Mouse (Mus musculus): Measurements from ENCODE around the gene Coro1c. TPM values are rescaled to one million over a fixed set of nuclear protein-coding genes. Genes with fewer than 3 reads are reported as not detected.

The Coro1c gene
- polyA plus RNA-seq, 1 experiment, result 194 TPM

DNA sequence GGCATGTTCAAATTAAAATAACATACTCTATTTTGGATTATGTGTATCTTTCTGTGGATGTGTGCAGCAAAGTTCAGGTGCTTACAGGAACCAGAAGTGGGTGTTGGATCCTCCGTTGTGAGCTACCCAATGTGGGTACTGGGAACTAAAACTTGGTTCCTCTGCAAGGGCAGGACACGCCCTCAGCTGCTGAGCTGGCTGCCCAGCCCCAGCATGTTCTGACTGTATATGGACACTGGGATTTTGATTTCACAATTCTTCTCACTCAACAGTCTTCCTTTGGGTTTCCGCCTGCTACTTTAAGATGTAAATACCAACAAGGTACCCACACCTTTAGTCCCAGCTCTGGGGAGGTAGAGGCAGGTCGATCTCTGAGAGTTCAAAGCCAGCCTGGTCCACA lies 68.1 kb downstream of the Coro1c start:
- H3K4me3 ChIP-seq (ENCODE audit: insufficient read depth, low read length), result no peak overlapping the region
- peak overlapping the region; percentile 39; the same call in 1 of the 2 replicates for H3K27ac ChIP-seq (ENCODE audit: insufficient read depth, low read depth, low read length)
- TF ChIP-seq CTCF (IDR thresholded peaks at IDR 0.05; ENCODE audit: low read depth, low read length), result no peak
- no peak for TF ChIP-seq POLR2A (IDR thresholded peaks at IDR 0.05; ENCODE audit: borderline replicate concordance, low read depth, low read length)
- peaks cover 37% of the 10 kb centered on the region for H3K4me1 ChIP-seq (ENCODE audit: control insufficient read depth, insufficient read depth, low read length)

DNA sequence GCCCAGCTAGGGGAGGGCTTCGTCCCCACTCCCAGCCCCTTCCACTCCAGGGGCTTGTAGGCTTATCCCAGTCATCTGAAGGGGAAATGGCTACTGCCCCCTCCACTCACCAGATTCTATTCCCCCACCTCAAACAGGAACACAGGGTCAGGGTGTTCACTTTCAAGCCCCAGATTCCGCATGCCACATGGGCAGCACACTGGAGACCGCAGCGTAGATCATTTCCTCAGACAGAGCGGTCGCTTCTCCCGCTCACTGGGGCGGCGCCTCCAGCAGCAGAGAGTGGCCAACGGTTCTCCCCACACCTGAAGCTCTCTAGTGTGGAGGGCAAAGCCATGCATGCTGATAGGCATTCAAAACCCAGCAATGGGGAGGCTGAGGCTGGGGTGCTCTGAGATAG lies 71.6 kb downstream of the Coro1c start:
- no peak overlapping the region for H3K4me3 ChIP-seq (ENCODE audit: insufficient read depth, low read length)
- peaks cover 29% of the 10 kb centered on the region for H3K4me1 ChIP-seq (ENCODE audit: control insufficient read depth, insufficient read depth, low read length)
- no peak overlapping the region for H3K27ac ChIP-seq (ENCODE audit: insufficient read depth, low read depth, low read length)
- TF ChIP-seq POLR2A (IDR thresholded peaks at IDR 0.05; ENCODE audit: borderline replicate concordance, low read depth, low read length) (no peak), CTCF (IDR thresholded peaks at IDR 0.05; ENCODE audit: low read depth, low read length) (no peak)

DNA sequence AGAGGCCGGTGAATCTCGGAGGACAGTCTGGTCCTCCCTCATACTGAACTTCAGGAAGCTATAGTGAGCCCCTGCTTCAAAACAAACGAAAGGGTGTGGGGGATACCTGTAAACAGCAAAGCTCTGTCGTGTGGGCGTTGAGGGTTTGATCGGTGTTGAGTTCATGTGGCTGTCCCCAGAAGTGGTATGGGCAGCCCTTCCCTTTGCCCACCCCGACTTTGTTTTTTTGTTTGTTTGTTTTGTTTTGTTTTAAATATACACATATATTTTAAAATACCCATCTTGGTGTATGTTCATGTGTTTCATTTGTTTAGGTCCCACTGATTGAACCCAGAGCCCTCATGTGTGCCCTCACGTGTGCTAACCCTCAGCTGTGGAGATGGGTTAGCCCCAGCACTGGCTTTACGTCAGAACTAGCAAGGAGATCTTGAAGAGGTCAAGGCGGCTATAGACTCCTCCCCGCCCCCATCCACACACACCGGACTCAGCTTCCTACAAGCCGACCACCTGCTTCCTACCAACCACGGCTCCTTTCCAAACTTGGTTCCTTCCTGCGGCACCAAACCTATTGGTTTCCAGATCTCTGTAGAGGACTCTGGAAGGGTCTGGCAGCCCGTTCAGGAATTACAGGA lies 75.1 kb downstream of the Coro1c start:
- no peak for TF ChIP-seq CTCF (IDR thresholded peaks at IDR 0.05; ENCODE audit: low read depth, low read length)
- TF ChIP-seq POLR2A (IDR thresholded peaks at IDR 0.05; ENCODE audit: borderline replicate concordance, low read depth, low read length), result no peak
- Histone ChIP-seq H3K27ac (ENCODE audit: insufficient read depth, low read depth, low read length) (no peak overlapping the region), H3K4me1 (ENCODE audit: control insufficient read depth, insufficient read depth, low read length) (peaks cover 21% of the 10 kb centered on the region), H3K4me3 (ENCODE audit: insufficient read depth, low read length) (no peak overlapping the region)

DNA sequence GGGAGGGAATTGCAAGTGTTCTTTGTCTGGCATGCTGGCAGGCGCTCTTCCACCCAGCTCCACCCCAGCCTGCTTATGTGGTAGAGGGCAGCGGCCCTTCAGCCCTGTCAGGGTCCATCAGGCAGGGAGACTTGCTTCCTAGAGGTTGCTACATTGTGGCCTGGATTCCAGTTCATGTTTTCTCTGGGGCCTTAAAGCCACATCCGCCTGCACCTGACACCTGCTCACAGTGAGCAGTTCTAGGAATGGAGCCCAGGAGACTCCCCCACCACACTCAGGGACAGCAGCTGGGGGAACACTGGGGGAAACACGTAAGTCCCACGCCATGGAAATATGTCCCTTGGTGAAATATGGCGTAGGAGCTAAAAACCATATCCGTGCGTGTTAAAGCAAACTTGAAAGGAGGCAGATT lies 76.1 kb downstream of the Coro1c start, which contains the start of gene Selplg:
TSS of gene Selplg (minus strand) at position 155 of the 412 bp plus-strand sequence.
- Histone ChIP-seq H3K4me3 (ENCODE audit: insufficient read depth, low read length) (no peak within 1 kb of the TSS), H3K4me1 (ENCODE audit: control insufficient read depth, insufficient read depth, low read length) (peaks cover 30% of the 10 kb centered on the region)

DNA sequence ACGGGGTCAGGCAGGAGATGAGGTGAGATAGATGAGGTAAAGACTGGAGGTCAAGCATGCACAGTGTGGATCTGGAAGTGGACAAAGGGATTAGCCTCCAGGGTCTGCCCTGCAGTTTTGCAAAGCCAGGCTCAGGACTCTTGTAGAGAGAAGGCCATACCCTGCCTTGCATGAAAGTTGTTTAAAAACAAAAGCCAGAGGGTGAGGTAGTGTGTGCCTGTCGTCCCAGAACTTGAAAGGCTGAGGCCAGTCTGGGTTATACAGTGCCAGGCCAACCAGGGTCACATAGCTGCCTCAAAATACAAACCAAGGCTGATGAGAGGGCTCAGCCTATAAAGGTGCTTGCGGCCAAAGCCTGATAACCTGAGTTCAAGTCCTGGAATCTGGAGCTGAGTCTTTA lies 76.8 kb downstream of the Coro1c start:
- no peak overlapping the region for H3K27ac ChIP-seq (ENCODE audit: insufficient read depth, low read depth, low read length)
- no peak for TF ChIP-seq POLR2A (IDR thresholded peaks at IDR 0.05; ENCODE audit: borderline replicate concordance, low read depth, low read length)
- TF ChIP-seq CTCF (IDR thresholded peaks at IDR 0.05; ENCODE audit: low read depth, low read length), result no peak
- H3K4me1 ChIP-seq (ENCODE audit: control insufficient read depth, insufficient read depth, low read length), result peaks cover 36% of the 10 kb centered on the region
- no peak overlapping the region for H3K4me3 ChIP-seq (ENCODE audit: insufficient read depth, low read length)

More for the DNA sequence above, 76.1 kb downstream of the Coro1c start, which contains the start of gene Selplg:
- H3K27ac ChIP-seq (ENCODE audit: insufficient read depth, low read depth, low read length), result no peak within 1 kb of the TSS
- no peak for TF ChIP-seq POLR2A (IDR thresholded peaks at IDR 0.05; ENCODE audit: borderline replicate concordance, low read depth, low read length)
- no peak for TF ChIP-seq CTCF (IDR thresholded peaks at IDR 0.05; ENCODE audit: low read depth, low read length)

DNA sequence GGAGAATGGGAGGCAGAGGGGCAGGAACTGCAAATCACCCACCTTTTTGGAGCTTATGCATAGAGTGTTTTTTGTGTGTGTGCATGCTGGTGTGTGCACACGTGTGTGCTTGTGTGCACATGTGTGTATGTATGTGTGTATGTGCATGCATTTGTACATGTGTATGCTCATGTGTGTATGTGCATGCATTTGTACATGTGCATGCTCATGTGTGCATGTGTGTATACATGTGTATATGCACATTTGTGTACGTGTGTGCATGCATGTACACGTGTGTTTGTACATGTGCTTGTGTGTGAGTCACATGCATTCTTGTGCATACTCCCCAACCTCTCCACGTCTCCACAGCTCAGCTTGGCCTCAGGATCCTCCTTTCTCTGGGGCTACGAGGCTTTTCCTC lies 77.8 kb downstream of the Coro1c start:
- Histone ChIP-seq H3K27ac (ENCODE audit: insufficient read depth, low read depth, low read length) (no peak overlapping the region), H3K4me1 (ENCODE audit: control insufficient read depth, insufficient read depth, low read length) (peaks cover 36% of the 10 kb centered on the region), H3K4me3 (ENCODE audit: insufficient read depth, low read length) (0 out of 2 replicates have a peak overlapping the region, but pooled peaks have one; percentile 61)
- TF ChIP-seq CTCF (IDR thresholded peaks at IDR 0.05; ENCODE audit: low read depth, low read length) (no peak), POLR2A (IDR thresholded peaks at IDR 0.05; ENCODE audit: borderline replicate concordance, low read depth, low read length) (no peak)

DNA sequence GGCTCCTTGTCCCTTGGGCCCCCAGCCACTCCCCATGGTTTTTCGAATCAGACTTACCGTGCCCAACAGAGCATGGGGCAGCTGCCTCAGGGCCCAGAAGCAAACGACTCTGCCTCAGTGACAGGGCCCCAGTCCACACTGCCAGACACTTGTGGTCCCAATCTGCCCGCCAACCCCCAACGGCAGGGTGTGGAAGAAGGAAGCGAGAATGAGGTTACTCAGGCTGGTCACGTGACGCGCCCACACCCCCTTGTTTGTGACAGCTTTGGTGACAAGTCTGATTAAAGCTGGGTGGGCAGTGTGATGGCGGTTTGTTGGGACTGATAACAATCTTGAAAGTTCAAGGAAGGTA lies 78.3 kb downstream of the Coro1c start:
- Histone ChIP-seq H3K4me1 (ENCODE audit: control insufficient read depth, insufficient read depth, low read length) (peaks cover 35% of the 10 kb centered on the region), H3K27ac (ENCODE audit: insufficient read depth, low read depth, low read length) (peak overlapping the region; percentile 46)

DNA sequence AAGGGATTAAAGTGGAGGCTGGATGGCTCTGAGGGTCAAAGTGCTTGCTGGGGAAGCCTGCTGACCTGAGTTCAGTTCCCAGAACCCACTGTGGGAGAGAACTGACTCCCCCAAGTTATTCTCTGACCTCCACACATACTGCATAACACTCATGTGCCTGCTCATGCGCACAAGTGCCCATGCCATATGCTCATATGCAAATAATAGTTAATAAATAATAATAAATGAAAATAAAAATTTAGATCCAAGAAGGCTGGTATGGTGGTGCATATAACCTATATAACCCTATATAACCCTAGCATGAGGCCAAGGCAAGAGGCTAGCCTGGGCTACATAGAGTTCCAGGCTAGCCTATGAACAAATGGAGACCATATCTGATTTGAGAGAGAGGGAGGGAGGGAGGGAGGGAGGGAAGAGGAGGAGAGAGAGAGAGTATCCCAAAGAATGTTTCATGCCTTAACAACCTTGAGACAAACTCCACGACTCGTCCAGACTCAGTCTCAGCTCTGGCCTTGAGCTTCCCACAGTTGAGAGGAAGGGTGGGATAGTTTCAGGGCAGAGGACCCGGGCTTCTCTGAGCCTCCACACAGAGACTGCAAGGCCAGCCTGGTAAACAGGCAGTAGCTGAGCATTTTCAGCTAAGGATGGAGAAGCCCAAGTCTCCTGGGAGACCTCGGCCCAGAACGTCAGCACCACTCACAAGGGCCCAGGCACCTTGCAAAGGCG lies 78.8 kb downstream of the Coro1c start:
- Histone ChIP-seq H3K4me3 (ENCODE audit: insufficient read depth, low read length) (peak overlapping the region; percentile 61), H3K4me1 (ENCODE audit: control insufficient read depth, insufficient read depth, low read length) (peaks cover 31% of the 10 kb centered on the region), H3K27ac (ENCODE audit: insufficient read depth, low read depth, low read length) (peak overlapping the region; percentile 46)
- TF ChIP-seq CTCF (IDR thresholded peaks at IDR 0.05; ENCODE audit: low read depth, low read length) (no peak), POLR2A (IDR thresholded peaks at IDR 0.05; ENCODE audit: borderline replicate concordance, low read depth, low read length) (no peak)

More for the DNA sequence above, 78.3 kb downstream of the Coro1c start:
- peak overlapping the region; percentile 61 for H3K4me3 ChIP-seq (ENCODE audit: insufficient read depth, low read length)
- TF ChIP-seq CTCF (IDR thresholded peaks at IDR 0.05; ENCODE audit: low read depth, low read length), result no peak
- no peak for TF ChIP-seq POLR2A (IDR thresholded peaks at IDR 0.05; ENCODE audit: borderline replicate concordance, low read depth, low read length)

DNA sequence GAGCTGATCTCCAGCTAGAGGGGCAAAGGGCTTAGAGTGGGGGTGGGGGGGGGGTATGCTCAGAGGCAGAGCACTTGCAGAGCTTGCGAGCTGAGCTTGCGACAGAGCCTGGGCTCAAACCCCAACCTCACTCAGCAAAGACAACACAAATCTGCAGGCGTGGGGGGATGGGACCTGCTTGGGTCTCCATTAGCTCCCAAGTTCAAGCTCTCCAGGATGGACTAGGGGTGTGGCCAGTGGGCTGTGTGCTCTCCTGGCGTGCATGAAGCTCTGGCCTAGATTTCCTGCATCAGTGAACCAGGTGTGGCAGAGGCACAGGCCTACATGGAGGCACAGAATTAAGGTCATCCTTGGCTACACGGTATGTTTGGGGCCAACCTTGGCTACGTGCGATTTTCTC lies 80.1 kb downstream of the Coro1c start:
- peaks cover 35% of the 10 kb centered on the region for H3K4me1 ChIP-seq (ENCODE audit: control insufficient read depth, insufficient read depth, low read length)
- H3K4me3 ChIP-seq (ENCODE audit: insufficient read depth, low read length), result peak overlapping the region; percentile 8; the same call in 1 of the 2 replicates
- H3K27ac ChIP-seq (ENCODE audit: insufficient read depth, low read depth, low read length), result 0 out of 2 replicates have a peak overlapping the region, but pooled peaks have one; percentile 1
- TF ChIP-seq CTCF (IDR thresholded peaks at IDR 0.05; ENCODE audit: low read depth, low read length) (no peak), POLR2A (IDR thresholded peaks at IDR 0.05; ENCODE audit: borderline replicate concordance, low read depth, low read length) (no peak)

DNA sequence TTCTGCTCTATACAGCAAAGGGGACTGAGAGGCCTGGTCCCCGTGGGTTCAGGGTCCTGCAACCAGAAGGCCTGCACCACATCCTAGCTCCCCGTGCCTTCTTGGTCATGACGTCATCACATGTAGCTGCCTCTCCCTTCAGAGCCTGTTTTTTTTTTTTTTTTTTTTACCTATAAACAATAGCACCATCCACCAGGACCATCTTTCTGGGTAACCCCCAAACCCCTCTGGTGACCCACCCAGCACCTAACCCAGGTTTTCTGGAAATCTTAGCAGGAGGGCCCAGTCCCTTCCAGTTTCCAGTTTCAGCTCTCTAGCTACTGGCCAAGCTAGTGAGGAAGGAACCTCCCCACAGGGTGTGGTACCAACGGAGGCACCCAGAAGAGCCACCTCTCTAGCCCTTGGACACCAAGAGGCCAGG lies 80.6 kb downstream of the Coro1c start:
- peak overlapping the region; percentile 8; the same call in 1 of the 2 replicates for H3K4me3 ChIP-seq (ENCODE audit: insufficient read depth, low read length)
- no peak overlapping the region for H3K27ac ChIP-seq (ENCODE audit: insufficient read depth, low read depth, low read length)
- peaks cover 35% of the 10 kb centered on the region for H3K4me1 ChIP-seq (ENCODE audit: control insufficient read depth, insufficient read depth, low read length)
- TF ChIP-seq CTCF (IDR thresholded peaks at IDR 0.05; ENCODE audit: low read depth, low read length) (no peak), POLR2A (IDR thresholded peaks at IDR 0.05; ENCODE audit: borderline replicate concordance, low read depth, low read length) (no peak)

All from bone marrow macrophage, adult 2 months (primary cell).